Mouse (Mus musculus) stomach, embryonic 16.5 days (tissue): ENCODE data around the gene Fbxo46. TPM values are rescaled to one million over a fixed set of nuclear protein-coding genes. Genes with fewer than 3 reads are reported as not detected.

Experiments
- microRNA counts: library from miRNA; unstranded; fragments of <30 nt; microRNA quantifications from one replicate; lab custom pipeline; 2016
- microRNA-seq: library from miRNA; unstranded; fragments of <30 nt; microRNA quantifications from one replicate; pipeline ENCODE4, GENCODE M21; 2016
- polyA plus RNA-seq: library from polyadenylated mRNA; unstranded; fragments of >200 nt; fragmentation: Nextera tagmentation; extraction: Ambion mirVana; gene quantifications from 2 replicates; pipeline ENCODE4 v1.2.1, GENCODE M21; 2015

The Fbxo46 gene
- polyA plus RNA-seq, 1 experiment from 2014 or later, result 13.5 TPM

MicroRNA genes within 50 kb of the gene (microRNA counts, 519-probe panel; counts per million panel counts)
- microRNA mmu-miR-330 (lab: Ali Mortazavi, UCI), result 1,796 counts per million, percentile 31 among the panel's probes with 10 or more counts

Small RNAs within 50 kb of the gene (microRNA-seq; reads per million reads assigned to microRNA genes)
- gene Mir3100, result not detected
- gene Mir330, result 186 reads per million, percentile 61 among the genes with 10 or more reads in this experiment

Other genes with a start within 250 kb of the Fbxo46 start
- 119 and 175 TPM in 2 replicates for gene Pglyrp1, start 248.5 kb upstream of the Fbxo46 start, polyA plus RNA-seq
- 16.7 and 21.2 TPM in 2 replicates for gene Ccdc61, start 209.4 kb upstream of the Fbxo46 start, polyA plus RNA-seq
- gene Nova2, start 194.0 kb upstream of the Fbxo46 start, polyA plus RNA-seq, result 0.39 and 0.62 TPM in 2 replicates
- gene Nanos2, start 132.5 kb upstream of the Fbxo46 start, polyA plus RNA-seq, result not detected in 2 replicates
- gene Mypop, start 128.6 kb upstream of the Fbxo46 start, polyA plus RNA-seq, result 1.6 and 2.3 TPM in 2 replicates
- gene Irf2bp1, start 115.8 kb upstream of the Fbxo46 start, polyA plus RNA-seq, result 10.7 and 14.3 TPM in 2 replicates
- gene Foxa3, start 96.3 kb upstream of the Fbxo46 start, polyA plus RNA-seq, result 32.5 and 37.1 TPM in 2 replicates
- gene Sympk, start 95.5 kb upstream of the Fbxo46 start, polyA plus RNA-seq, result 20.2 and 22.5 TPM in 2 replicates
- gene Rsph6a, start 65.2 kb upstream of the Fbxo46 start, polyA plus RNA-seq, result not detected in 2 replicates
- 7.7 and 8.3 TPM in 2 replicates for gene Dmwd, start 43.6 kb upstream of the Fbxo46 start, polyA plus RNA-seq
- gene Dmpk, start 36.0 kb upstream of the Fbxo46 start, polyA plus RNA-seq, result 84.7 and 98.1 TPM in 2 replicates
- 8.8 and 10.4 TPM in 2 replicates for gene Six5, start 25.3 kb upstream of the Fbxo46 start, polyA plus RNA-seq
- 2.2 and 2.5 TPM in 2 replicates for gene Gm4969, start 1.5 kb upstream of the Fbxo46 start, polyA plus RNA-seq
- gene Qpctl, start 29.4 kb downstream of the Fbxo46 start, polyA plus RNA-seq, result 14.1 and 14.8 TPM in 2 replicates
- gene Snrpd2, start 29.9 kb downstream of the Fbxo46 start, polyA plus RNA-seq, result 123 and 136 TPM in 2 replicates
- 1.6 and 2.4 TPM in 2 replicates for gene Gipr, start 46.3 kb downstream of the Fbxo46 start, polyA plus RNA-seq
- 10.9 and 11.4 TPM in 2 replicates for gene Eml2, start 56.6 kb downstream of the Fbxo46 start, polyA plus RNA-seq
- 1.4 and 1.7 TPM in 2 replicates for gene Gpr4, start 92.7 kb downstream of the Fbxo46 start, polyA plus RNA-seq
- 33.0 and 34.5 TPM in 2 replicates for gene Opa3, start 108.5 kb downstream of the Fbxo46 start, polyA plus RNA-seq
- 77.8 and 85.6 TPM in 2 replicates for gene Vasp, start 152.0 kb downstream of the Fbxo46 start, polyA plus RNA-seq
- gene Ppm1n, start 160.2 kb downstream of the Fbxo46 start, polyA plus RNA-seq, result 0.17 TPM in 1 of 2 replicates, not detected in the other
- 14.8 and 21.7 TPM in 2 replicates for gene Rtn2, start 162.8 kb downstream of the Fbxo46 start, polyA plus RNA-seq
- 0.25 and 0.27 TPM in 2 replicates for gene Fosb, start 190.2 kb downstream of the Fbxo46 start, polyA plus RNA-seq
- gene Ercc1, start 224.9 kb downstream of the Fbxo46 start, polyA plus RNA-seq, result 61.4 and 66.5 TPM in 2 replicates
- gene Cd3eap, start 239.6 kb downstream of the Fbxo46 start, polyA plus RNA-seq, result 22.9 and 23.0 TPM in 2 replicates
- 7.8 and 9.6 TPM in 2 replicates for gene Ppp1r13l, start 239.9 kb downstream of the Fbxo46 start, polyA plus RNA-seq